Mouse (Mus musculus) stomach, embryonic 15.5 days (tissue): ENCODE data around the gene Adh1. TPM values are rescaled to one million over a fixed set of nuclear protein-coding genes. Genes with fewer than 3 reads are reported as not detected.

Experiments used
- ATAC-seq: fragments of 200-750 bp; cut with Nextera tagmentation; 2 replicates; pipeline ENCODE4 v1.8.0; 2017; ENCODE audit warnings: low read depth, moderate number of reproducible peaks, moderate TSS enrichment; ENCODE audit not compliant: insufficient read depth, low FRiP score
- H3K27ac ChIP-seq: fragments of 300-500 bp; sonication (generic); 2 replicates; pipeline ENCODE4 v1.5.1; 2015; ENCODE audit warnings: mild to moderate bottlenecking, inconsistent platforms
- H3K27me3 ChIP-seq: fragments of 300-500 bp; sonication (generic); replicated peaks from 2 replicates; pipeline ENCODE4 v1.6.1; 2015; ENCODE audit warnings: inconsistent platforms
- H3K36me3 ChIP-seq: fragments of 300-500 bp; sonication (generic); 2 replicates; pipeline ENCODE4 v1.6.1; 2015; ENCODE audit warnings: inconsistent platforms
- H3K4me1 ChIP-seq: fragments of 300-500 bp; sonication (generic); 2 replicates; pipeline ENCODE4 v1.6.1; 2015; ENCODE audit warnings: inconsistent platforms
- H3K4me2 ChIP-seq: fragments of 300-500 bp; sonication (generic); 2 replicates; pipeline ENCODE4 v1.6.1; 2015; ENCODE audit warnings: mild to moderate bottlenecking, inconsistent platforms
- H3K4me3 ChIP-seq: fragments of 300-500 bp; sonication (generic); replicated peaks from 2 replicates; pipeline ENCODE4 v1.5.1; 2015; ENCODE audit warnings: inconsistent platforms
- H3K9ac ChIP-seq: fragments of 300-500 bp; sonication (generic); 2 replicates; pipeline ENCODE4 v1.6.1; 2015; ENCODE audit warnings: inconsistent platforms
- H3K9me3 ChIP-seq: fragments of 300-500 bp; sonication (generic); 2 replicates; pipeline ENCODE4 v1.6.1; 2016; ENCODE audit warnings: inconsistent platforms
- WGBS: fragments of 180-500 bp; shearing (Covaris S2); methylation state at CpG from one replicate; pipeline ENCODE4 v1.1.7; 2015; 5-methylcytosine and 5-hydroxymethylcytosine counted together
- polyA plus RNA-seq: library from polyadenylated mRNA; unstranded; fragments of >200 nt; fragmentation: Nextera tagmentation; extraction: Ambion mirVana; gene quantifications from 2 replicates; pipeline ENCODE4 v1.2.1, GENCODE M21; 2015

Gene Adh1
- polyA plus RNA-seq, 1 experiment from 2014 or later, result 40.9 TPM

DNA sequence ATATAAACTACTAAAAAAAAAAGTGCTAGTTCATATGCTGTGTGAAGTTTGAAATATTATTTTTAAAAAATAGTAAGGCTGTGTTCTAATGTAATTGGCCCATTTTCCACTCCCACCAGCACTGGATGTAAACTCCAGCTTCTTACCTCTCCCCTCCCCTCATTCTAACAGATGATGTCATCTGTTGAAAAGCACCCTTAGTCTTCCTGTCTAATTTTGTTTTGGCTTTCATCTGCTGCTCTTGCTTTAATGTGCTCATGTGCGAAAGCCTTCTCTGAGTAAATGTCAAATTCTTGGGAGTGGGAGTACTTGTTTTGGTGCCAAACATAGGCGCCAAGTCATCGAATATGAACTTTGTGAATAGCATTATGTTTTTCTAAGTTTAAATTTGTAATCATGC is 3.9 kb downstream of the Adh1 start:
- no peak overlapping the region for H3K4me3 ChIP-seq
- H3K9ac ChIP-seq, result no peak overlapping the region
- H3K4me1 ChIP-seq, result no peaks in the 10 kb centered on the region
- H3K27me3 ChIP-seq, result no peaks in the 10 kb centered on the region
- H3K27ac ChIP-seq, result no peak overlapping the region
- H3K36me3 ChIP-seq, result no peaks in the 10 kb centered on the region
- H3K9me3 ChIP-seq, result no peaks in the 10 kb centered on the region
- ATAC-seq, result no peak
- H3K4me2 ChIP-seq, result no peak overlapping the region
- 56% methylated on average over 3 of the region's 3 CpGs for WGBS

DNA sequence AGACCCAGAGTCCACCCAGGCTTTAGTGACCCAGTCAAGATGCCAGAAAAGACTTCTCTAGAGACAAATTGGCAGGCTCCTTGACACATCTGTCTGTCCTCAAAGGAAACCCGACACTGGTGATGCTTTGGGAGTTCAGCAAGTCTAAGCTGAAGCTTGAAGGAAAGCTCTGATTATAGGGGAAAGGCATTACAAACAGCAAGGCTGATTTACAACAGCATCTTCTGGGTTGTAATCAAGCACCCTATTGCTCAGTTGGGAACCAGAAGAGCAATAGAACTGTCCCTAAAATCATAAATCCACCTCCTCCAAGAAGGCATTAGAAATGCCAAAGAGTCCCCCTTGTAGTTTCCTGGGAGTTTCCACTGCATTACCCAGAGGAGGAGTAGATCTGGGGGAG is 9.7 kb downstream of the Adh1 start:
- no peak overlapping the region for H3K4me2 ChIP-seq
- no peak for ATAC-seq
- no peak overlapping the region for H3K27ac ChIP-seq
- no peaks in the 10 kb centered on the region for H3K4me1 ChIP-seq
- H3K9me3 ChIP-seq, result no peaks in the 10 kb centered on the region
- H3K27me3 ChIP-seq, result no peaks in the 10 kb centered on the region
- H3K9ac ChIP-seq, result no peak overlapping the region
- no peak overlapping the region for H3K4me3 ChIP-seq
- WGBS, result 12% methylated on average over 1 of the region's 1 CpGs
- no peaks in the 10 kb centered on the region for H3K36me3 ChIP-seq

DNA sequence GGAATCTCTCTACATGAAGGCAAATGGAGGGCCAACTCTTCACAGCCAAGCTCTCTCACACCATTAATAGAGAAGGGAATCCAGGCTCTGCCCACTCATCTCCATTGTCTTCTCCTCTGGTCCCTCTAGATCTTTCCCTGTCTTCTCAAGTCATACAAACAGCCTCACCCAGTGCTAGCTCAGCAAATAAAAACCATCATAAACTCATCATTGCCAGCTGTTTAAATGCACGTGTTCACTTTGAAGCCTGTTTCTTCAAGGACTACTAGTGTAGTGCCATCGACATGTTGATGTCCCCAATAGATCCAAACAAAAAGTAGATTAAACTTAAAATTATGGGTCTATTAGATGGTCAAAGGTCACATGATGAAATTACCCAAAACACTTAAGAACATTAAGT is 10.5 kb downstream of the Adh1 start:
- no peak for ATAC-seq
- Histone ChIP-seq H3K9ac (no peak overlapping the region), H3K36me3 (no peaks in the 10 kb centered on the region), H3K27ac (no peak overlapping the region), H3K4me1 (no peaks in the 10 kb centered on the region), H3K4me3 (no peak overlapping the region), H3K9me3 (no peaks in the 10 kb centered on the region), H3K4me2 (no peak overlapping the region), H3K27me3 (no peaks in the 10 kb centered on the region)
- 88% methylated on average over 2 of the region's 2 CpGs for WGBS

DNA sequence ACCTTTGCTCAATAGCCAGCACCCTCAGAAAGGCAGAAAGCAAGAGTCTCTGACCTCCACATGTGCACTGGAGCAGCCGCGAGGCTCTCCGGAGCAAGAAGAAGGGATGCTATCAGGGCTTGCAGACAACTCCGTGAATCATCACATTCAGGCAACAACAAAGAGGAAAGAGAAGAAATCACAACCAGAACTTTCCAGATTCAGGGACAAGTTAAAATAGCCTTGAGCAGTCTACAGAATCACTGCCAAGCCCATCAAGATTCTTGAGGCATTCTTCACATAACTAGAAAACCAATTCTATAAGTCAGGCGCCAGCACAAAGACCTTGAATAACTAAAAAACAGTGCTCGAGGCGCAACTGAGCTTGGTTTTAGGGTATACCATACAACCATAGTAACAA is 12.3 kb downstream of the Adh1 start:
- Histone ChIP-seq H3K4me1 (no peaks in the 10 kb centered on the region), H3K36me3 (no peaks in the 10 kb centered on the region), H3K9me3 (no peaks in the 10 kb centered on the region), H3K9ac (no peak overlapping the region), H3K4me2 (no peak overlapping the region), H3K4me3 (no peak overlapping the region), H3K27me3 (no peaks in the 10 kb centered on the region), H3K27ac (no peak overlapping the region)
- no peak for ATAC-seq
- WGBS, result 88% methylated on average over 7 of the region's 7 CpGs

DNA sequence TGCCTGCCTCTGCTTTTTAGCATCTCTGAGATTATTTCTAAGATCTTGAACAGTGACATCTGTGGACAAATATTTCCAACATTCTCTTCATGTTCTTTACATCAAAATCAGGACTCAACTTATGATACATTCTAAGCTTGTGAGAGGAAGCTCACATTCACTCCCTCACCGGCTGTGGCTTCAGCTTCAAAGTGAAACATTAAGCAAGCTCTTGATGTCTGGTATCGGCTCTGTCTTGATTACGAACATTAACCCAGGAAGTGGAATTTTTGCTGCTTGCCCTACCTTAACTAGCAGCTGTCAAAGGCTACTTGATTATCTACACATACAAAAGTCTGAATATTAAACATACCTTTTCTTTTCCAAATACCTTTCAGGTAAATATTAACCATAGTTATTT is 14.3 kb downstream of the Adh1 start:
- WGBS, result 49% methylated on average over 3 of the region's 3 CpGs
- Histone ChIP-seq H3K4me2 (no peak overlapping the region), H3K4me3 (no peak overlapping the region), H3K4me1 (no peaks in the 10 kb centered on the region), H3K9me3 (no peaks in the 10 kb centered on the region), H3K36me3 (no peaks in the 10 kb centered on the region), H3K27me3 (no peaks in the 10 kb centered on the region), H3K27ac (no peak overlapping the region), H3K9ac (no peak overlapping the region)
- ATAC-seq, result no peak

DNA sequence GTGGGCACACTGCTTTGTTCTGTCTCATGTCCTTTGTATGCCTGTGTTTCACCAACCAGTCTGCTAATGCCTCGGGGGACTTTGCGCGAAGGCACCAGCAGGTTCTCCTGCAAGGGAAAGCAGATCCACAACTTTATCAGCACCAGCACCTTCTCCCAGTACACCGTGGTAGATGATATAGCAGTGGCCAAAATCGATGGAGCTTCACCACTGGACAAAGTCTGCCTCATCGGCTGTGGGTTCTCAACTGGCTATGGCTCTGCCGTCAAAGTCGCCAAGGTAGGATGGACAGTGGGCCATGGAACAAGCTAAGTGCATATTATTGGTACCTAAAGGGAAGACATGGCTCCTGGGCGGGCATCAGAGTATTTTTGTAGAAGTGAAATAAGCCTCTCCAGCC is 21.8 kb downstream of the Adh1 start:
- H3K9ac ChIP-seq, result no peak overlapping the region
- no peak overlapping the region for H3K4me3 ChIP-seq
- H3K36me3 ChIP-seq, result no peaks in the 10 kb centered on the region
- no peaks in the 10 kb centered on the region for H3K27me3 ChIP-seq
- H3K9me3 ChIP-seq, result no peaks in the 10 kb centered on the region
- H3K4me1 ChIP-seq, result no peaks in the 10 kb centered on the region
- no peak overlapping the region for H3K4me2 ChIP-seq
- ATAC-seq, result no peak
- H3K27ac ChIP-seq, result no peak overlapping the region
- WGBS, result 91% methylated on average over 9 of the region's 9 CpGs

DNA sequence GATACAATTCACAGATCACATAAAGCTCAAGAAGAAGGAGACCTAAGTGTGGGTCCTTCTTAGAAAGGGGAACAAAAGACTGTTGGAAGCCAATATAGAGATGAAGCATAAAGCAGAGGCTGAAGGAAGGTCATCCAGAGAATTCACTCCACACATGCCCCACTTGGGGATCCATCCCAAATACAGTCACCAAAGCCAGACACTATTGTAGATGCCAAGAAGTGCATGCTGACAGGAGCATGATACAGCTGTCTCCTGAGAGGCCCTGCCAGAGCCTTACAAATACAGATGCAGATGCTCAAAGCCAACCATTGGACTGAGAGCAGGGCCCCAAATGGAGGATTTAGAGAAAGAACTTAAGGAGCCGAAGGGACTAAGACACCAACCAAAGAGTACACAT is 23.0 kb downstream of the Adh1 start:
- Histone ChIP-seq H3K9me3 (no peaks in the 10 kb centered on the region), H3K4me1 (no peaks in the 10 kb centered on the region), H3K4me2 (no peak overlapping the region), H3K36me3 (no peaks in the 10 kb centered on the region), H3K27ac (no peak overlapping the region), H3K9ac (no peak overlapping the region), H3K27me3 (no peaks in the 10 kb centered on the region), H3K4me3 (no peak overlapping the region)
- 84% methylated on average over 1 of the region's 1 CpGs for WGBS
- ATAC-seq, result no peak

DNA sequence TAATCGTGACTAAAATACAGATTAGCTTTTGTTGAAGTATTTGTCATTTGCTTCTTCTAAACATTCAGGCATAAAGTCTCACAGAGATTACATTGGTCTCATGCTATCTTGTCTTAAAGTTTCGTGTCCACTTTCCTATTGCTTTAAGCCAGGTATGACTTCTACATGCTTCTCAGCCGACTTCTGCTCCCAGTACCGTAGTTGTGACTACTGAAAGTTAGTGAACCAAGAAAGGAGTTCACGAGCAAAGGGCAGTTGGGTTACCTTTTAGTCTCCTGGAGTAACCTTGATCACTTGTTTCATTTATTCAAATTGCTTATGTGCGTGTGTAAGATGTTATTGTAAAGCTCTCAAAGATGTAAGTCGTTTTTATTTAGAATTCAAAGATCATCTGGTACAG is 25.2 kb downstream of the Adh1 start:
- 90% methylated on average over 7 of the region's 7 CpGs for WGBS
- Histone ChIP-seq H3K9me3 (no peaks in the 10 kb centered on the region), H3K4me1 (no peaks in the 10 kb centered on the region), H3K4me2 (no peak overlapping the region), H3K9ac (no peak overlapping the region), H3K36me3 (no peaks in the 10 kb centered on the region), H3K27me3 (no peaks in the 10 kb centered on the region), H3K27ac (no peak overlapping the region), H3K4me3 (no peak overlapping the region)
- no peak for ATAC-seq

DNA sequence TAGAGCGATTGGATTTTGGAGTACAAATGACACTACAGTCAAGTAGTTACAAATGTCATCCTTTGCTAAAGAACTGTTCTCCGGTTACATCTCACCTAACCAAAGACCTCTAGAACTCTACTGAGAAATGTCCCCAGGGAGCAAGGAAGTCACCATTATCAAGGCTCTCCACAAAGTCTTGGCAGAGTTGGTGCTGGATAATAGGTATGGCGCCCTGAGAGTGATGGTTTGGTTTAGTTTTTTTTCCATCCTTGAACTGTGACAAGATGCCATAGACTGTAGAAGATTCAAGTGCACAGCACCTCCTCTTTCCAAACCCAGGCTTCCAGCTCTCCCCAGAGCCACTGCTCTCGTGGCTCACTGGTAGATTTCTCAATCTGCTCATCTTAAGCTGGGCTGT is 26.9 kb downstream of the Adh1 start:
- H3K9me3 ChIP-seq, result no peaks in the 10 kb centered on the region
- H3K9ac ChIP-seq, result no peak overlapping the region
- no peak overlapping the region for H3K27ac ChIP-seq
- WGBS, result 84% methylated on average over 4 of the region's 4 CpGs
- H3K4me2 ChIP-seq, result no peak overlapping the region
- no peak overlapping the region for H3K4me3 ChIP-seq
- no peaks in the 10 kb centered on the region for H3K36me3 ChIP-seq
- H3K4me1 ChIP-seq, result no peaks in the 10 kb centered on the region
- H3K27me3 ChIP-seq, result no peaks in the 10 kb centered on the region
- no peak for ATAC-seq

DNA sequence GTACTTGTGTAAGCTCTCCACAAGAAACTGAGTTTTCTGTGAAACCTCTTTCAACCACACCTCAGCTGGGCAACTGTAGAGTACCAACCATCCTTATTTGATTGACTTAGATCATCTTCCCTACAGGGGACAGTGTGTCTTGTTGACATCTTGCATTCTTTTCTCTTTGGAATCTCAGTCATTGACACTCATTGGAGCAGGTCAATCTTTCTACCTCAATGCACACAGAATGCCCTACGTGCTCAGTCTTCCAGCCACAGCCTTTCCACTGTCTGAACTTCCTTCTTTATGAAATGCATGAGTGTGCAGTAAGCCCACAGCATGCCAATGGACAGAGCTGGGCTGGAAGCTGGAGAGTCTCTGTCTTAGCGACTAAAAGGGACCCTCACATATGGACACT is 29.9 kb downstream of the Adh1 start:
- WGBS, result 84% methylated on average over 2 of the region's 2 CpGs
- H3K4me1 ChIP-seq, result no peaks in the 10 kb centered on the region
- H3K27me3 ChIP-seq, result no peaks in the 10 kb centered on the region
- H3K27ac ChIP-seq, result no peak overlapping the region
- H3K4me2 ChIP-seq, result no peak overlapping the region
- H3K9me3 ChIP-seq, result no peaks in the 10 kb centered on the region
- ATAC-seq, result no peak
- H3K4me3 ChIP-seq, result no peak overlapping the region
- H3K36me3 ChIP-seq, result no peaks in the 10 kb centered on the region
- no peak overlapping the region for H3K9ac ChIP-seq

DNA sequence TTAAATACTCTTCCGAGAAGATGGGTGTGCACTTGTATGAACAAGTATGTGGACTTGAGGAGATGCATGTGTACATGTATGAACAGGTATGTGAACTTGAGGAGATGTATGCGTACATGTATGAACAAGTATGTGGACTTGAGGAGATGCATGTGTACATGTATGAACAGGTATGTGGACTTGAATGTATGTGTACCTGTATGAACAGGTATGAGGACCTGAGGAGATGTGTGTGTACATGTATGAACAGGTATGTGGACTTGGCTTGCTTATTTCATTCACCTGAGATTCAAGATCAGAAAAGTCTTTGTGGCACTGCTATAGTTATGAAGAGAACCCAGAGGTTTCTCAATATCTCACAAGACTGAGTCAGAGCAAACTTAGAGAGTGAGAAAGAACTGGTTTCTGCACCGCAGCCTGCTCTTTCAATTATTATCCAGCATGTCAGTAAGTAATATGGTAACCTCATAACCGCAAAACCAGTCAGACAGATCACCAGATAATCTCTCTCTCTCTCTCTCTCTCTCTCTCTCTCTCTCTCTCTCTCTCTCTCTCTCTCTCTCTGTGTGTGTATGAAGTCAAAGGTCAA is 30.8 kb downstream of the Adh1 start:
- ATAC-seq, result no peak
- H3K36me3 ChIP-seq, result no peaks in the 10 kb centered on the region
- H3K4me3 ChIP-seq, result no peak overlapping the region
- no peak overlapping the region for H3K4me2 ChIP-seq
- no peaks in the 10 kb centered on the region for H3K27me3 ChIP-seq
- H3K9me3 ChIP-seq, result no peaks in the 10 kb centered on the region
- H3K9ac ChIP-seq, result no peak overlapping the region
- WGBS, result 87% methylated on average over 4 of the region's 4 CpGs
- H3K4me1 ChIP-seq, result no peaks in the 10 kb centered on the region
- H3K27ac ChIP-seq, result no peak overlapping the region

DNA sequence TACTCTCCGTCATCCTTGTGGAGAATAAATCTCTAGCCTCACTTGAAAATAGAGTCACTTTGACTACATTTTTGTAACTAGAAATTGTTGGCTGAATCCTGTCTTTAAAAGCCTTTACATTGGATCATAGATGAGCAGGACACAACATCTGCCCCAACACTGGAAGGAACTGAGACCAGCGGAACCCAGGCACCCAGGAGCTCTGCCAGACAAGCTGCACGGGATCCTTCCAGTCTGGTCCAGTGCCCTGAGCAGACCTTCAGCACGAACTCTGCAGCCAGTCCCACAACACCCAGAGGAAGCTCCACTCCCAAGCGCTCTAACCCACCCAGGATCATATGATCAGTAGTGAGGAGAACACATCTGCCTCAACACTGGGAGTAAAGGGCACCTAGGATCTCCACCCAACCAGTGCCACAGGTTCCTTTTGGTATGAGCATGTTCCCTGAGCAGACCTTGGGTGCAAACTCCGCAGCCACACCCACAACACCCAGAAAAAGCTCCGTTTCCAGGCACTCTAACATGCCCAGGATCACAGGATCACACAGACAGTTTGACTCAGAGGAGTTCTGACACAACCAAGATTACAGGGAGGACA is 32.6 kb downstream of the Adh1 start:
- WGBS, result 83% methylated on average over 7 of the region's 7 CpGs
- no peak overlapping the region for H3K4me3 ChIP-seq
- no peak for ATAC-seq

DNA sequence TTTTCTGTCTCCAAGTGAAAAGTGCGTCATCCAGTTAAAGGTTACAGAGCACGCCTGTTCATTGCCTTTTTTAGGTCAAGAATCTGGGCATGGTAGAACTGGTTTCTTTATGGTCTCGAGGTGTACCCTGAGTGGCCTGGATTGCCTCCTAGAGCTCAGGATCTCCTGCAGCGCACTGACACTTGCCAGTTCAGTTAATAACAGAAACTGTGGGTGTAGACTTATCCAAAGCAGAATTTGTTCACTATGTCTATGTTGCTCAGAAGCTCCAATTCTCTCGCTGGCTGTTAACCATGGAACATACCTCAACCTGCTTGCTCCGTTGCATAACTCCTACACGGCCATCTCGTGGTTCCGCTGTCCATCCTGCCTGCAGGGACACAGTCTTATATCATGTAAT is 39.3 kb downstream of the Adh1 start:
- Histone ChIP-seq H3K9me3 (no peaks in the 10 kb centered on the region), H3K27ac (no peak overlapping the region), H3K27me3 (no peaks in the 10 kb centered on the region), H3K9ac (no peak overlapping the region), H3K36me3 (no peaks in the 10 kb centered on the region), H3K4me3 (no peak overlapping the region), H3K4me1 (no peaks in the 10 kb centered on the region; the same call in 1 of the 2 replicates), H3K4me2 (no peak overlapping the region)
- no peak for ATAC-seq
- WGBS, result 89% methylated on average over 9 of the region's 9 CpGs

More for the DNA sequence above, 32.6 kb downstream of the Adh1 start:
- no peak overlapping the region for H3K9ac ChIP-seq
- H3K4me2 ChIP-seq, result no peak overlapping the region
- no peaks in the 10 kb centered on the region for H3K27me3 ChIP-seq
- H3K9me3 ChIP-seq, result no peaks in the 10 kb centered on the region
- H3K36me3 ChIP-seq, result no peaks in the 10 kb centered on the region
- no peaks in the 10 kb centered on the region for H3K4me1 ChIP-seq
- no peak overlapping the region for H3K27ac ChIP-seq
